Mouse (Mus musculus): Measurements from ENCODE around the gene Lrrk1. TPM values are rescaled to one million over a fixed set of nuclear protein-coding genes. Genes with fewer than 3 reads are reported as not detected.

Gene Lrrk1
- polyA plus RNA-seq, 1 experiment from 2014 or later: 5.8 TPM

Small RNAs within 50 kb of the gene (microRNA-seq; reads per million reads assigned to microRNA genes)
- gene Mir7057: not detected

Other genes with a start within 250 kb of the Lrrk1 start
- gene Gm10974, start 22.4 kb downstream of the Lrrk1 start, polyA plus RNA-seq (2014; fragmentation: Nextera tagmentation; extraction: Ambion mirVana): not detected in 2 replicates
- gene Aldh1a3, start 39.2 kb upstream of the Lrrk1 start, polyA plus RNA-seq (2014; fragmentation: Nextera tagmentation; extraction: Ambion mirVana): 1.1 and 1.5 TPM in 2 replicates